Mouse (Mus musculus): Measurements from ENCODE around the gene Ptprm.

Ptprm gene

DNA sequence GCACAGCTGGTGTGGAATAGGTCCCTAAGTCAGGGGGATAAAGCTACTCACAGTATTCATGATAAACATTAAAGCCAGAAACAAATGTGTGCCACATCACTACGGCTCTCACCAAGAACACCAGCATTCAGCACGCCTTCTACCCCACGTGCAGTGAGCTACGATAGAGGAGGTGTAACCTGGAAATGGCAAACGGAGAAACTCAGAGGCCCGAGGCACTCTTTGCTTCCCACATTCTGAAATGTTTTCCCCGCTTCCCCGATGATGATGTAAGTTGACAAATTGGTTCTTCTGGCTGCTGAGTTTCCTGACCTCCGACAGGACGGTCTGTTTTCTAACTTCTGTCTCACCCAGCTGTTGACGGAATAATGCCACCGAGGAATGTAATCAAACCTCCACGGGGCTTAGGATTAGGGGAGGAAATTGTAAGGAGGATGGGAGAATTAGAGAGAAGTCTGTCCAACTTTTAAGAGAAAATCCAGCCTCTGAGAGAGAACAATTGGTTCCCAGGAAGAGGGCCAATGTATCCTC lies 72.6 kb downstream of the Ptprm start:
- DNase-seq (ENCODE audit: low spot score): no peak

DNA sequence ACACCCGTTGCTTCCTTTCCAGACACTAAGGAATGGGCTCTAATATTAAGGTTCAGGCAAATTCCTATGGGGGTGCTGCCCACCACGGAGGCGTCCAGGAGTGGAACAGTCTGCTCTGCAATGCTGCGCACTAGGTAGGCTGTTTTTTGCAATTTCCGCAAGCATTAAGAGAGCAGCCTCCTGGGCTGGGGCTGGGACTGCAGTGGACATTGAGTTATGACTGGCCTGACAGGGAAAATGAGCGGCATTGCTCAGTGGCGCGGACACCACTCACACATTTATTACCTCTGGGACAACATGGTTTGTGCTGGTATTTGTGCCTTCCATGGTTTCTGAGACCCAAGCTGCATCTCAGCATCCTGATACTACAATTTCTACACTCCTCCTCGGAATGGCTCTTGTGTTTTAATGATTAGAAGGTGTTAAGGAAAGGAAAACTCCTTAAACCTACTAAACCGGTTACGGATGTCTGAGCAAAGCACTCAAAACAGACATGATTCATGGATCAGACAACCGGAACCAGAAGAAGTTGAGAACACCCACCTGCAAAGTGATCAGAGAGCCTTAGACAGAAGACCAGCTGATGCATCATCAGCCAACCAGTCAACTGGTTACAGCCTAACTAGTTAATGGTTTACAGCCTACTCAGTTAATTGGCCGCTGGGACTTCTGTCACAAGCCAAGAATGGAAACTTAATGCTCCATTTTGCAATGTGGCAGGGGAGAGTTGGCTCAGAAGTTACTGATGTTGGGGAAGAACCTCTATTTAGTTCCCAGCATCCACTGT lies 76.9 kb downstream of the Ptprm start:
- no peak for DNase-seq (ENCODE audit: low spot score)

GRCm38 (mm10) chr17:67274531-67275094 lies 79.6 kb downstream of the Ptprm start:
- DNase-seq (ENCODE audit: low spot score): no peak

DNA sequence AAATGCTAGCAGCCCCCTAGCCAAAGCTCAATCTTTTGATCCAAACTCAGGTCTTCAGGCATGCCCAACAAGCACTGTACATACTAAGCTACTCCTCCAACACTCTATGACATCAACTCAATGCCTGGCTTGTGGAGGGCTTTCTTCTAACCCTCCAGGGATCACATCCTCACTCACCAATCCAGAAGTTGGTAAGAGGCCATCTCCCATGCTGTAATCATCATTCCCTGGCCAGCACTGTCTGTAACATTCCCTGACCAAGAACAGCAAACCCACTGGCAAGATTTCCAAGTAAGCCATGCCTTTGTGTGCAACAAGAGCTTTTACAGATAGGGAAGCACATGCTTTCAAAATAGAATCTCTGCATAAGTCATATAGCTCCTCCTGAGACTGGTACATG lies 81.3 kb downstream of the Ptprm start:
- no peak for DNase-seq (ENCODE audit: low spot score)

GRCm38 (mm10) chr17:67268475-67269080 lies 85.7 kb downstream of the Ptprm start:
- DNase-seq (ENCODE audit: low spot score): no peak

GRCm38 (mm10) chr17:67266270-67266669 lies 88.0 kb downstream of the Ptprm start:
- DNase-seq (ENCODE audit: low spot score): no peak

GRCm38 (mm10) chr17:67265520-67265919 lies 88.7 kb downstream of the Ptprm start:
- DNase-seq (ENCODE audit: low spot score): no peak

DNA sequence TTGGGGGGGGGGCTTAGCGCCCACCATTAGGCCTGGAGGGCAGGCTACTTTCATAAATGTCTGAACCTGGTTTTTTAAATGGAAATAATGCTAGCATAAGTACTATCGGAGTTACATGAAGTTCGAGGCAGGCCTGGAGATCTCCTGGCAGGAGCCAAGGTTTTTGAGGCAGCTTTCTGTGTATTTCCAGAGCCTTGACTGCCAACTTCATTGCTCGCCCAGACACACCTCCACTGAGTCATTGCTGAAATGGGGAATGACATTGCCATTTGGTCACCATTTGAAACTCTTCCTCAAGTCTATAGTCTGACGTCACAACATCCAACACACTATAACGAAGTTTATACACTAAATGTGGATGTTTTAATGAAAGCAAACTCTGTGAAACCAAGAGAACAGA lies 89.5 kb downstream of the Ptprm start:
- no peak for DNase-seq (ENCODE audit: low spot score)

- no peak for DNase-seq (ENCODE audit: low spot score)
Observed at GRCm38 (mm10) chr17:67263024-67263423, 91.2 kb downstream of the Ptprm start.

- DNase-seq (ENCODE audit: low spot score): no peak
Observed at GRCm38 (mm10) chr17:67260016-67260415, 94.2 kb downstream of the Ptprm start.

GRCm38 (mm10) chr17:67257780-67258179 lies 96.5 kb downstream of the Ptprm start:
- no peak for DNase-seq (ENCODE audit: low spot score)

- DNase-seq (ENCODE audit: low spot score): no peak
Observed at GRCm38 (mm10) chr17:67256171-67256570, 98.1 kb downstream of the Ptprm start.

DNA sequence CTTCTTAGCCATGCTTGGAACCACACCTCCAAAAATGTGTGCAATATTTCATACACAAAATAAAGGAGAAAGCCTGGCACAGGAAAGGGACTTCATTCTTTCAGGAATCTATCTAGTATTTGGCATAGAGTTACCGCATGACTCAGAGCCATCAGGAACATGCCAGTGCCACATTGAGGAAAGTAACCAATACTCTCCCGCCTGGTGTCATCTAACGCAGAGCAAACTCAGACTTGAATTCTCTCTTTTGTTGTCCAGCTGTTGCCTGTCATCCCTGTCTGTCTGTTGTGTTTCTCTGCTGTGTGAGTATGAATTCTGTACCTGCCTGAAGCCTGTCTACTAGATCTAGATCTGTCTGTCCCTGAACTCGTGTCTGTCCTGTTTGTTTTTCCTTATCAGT lies 100.8 kb downstream of the Ptprm start:
- DNase-seq (ENCODE audit: low spot score): no peak

DNA sequence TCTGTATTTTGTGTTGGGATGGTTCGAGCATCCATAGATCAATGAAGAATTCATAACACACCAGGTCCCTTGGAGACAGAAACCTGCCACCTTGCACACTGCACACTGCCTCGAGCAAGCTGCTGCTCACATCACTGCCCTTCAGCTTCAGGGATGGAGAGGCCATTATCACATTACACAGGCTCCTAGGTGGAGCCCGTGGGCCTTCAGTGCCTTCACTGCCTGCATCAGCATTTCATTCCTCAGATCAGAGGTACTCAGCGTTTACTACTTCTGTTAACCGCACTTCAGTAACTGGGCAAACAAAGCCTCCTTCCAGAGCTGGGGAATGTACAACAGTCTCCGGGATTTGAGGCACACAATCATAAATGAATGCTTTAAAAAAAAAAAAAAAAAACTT lies 101.3 kb downstream of the Ptprm start:
- no peak for DNase-seq (ENCODE audit: low spot score)

GRCm38 (mm10) chr17:67245273-67245875 lies 108.9 kb downstream of the Ptprm start:
- DNase-seq (ENCODE audit: low spot score): no peak

GRCm38 (mm10) chr17:67242774-67243495 lies 111.3 kb downstream of the Ptprm start:
- DNase-seq (ENCODE audit: low spot score): no peak

- DNase-seq (ENCODE audit: low spot score): no peak
Observed at GRCm38 (mm10) chr17:67241951-67242773, 112.1 kb downstream of the Ptprm start.

DNA sequence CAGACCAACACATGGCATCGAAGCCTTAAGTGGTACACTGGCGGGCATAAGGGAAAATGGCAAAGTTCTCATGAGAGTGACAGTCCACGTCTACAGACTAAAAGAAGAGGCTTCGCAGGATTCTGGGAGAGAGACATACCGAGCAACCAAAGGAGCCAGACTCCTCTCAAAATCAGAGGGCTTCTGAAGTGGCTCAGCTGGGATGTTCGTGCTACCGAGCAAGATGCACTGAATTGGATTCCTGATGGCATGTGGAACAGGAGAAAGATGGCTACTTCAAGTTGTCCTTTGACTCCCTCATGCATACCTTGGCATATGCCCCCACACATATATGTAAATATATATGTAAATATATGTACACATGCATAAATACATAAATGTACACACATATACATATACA lies 115.4 kb downstream of the Ptprm start:
- no peak for DNase-seq (ENCODE audit: low spot score)

DNA sequence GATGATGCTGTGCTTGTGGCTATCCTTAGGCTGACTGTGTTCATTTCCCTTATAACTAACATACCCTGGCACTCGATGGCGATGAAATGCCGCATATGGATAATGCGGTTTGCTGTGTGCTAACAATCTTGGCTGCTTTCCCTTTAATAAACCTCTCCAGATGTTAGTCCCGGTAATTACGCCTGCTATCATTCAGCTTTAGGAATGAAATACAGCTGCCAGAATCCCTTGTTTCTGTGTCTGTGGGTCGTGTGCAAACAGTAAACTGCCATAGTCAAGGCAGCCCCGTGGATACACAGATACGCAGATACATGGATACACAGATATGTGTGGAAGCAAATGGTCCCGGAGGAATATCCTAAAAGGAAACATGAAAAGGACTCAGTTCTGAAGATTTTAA lies 116.8 kb downstream of the Ptprm start:
- DNase-seq (ENCODE audit: low spot score): no peak

GRCm38 (mm10) chr17:67233063-67233462 lies 121.2 kb downstream of the Ptprm start:
- DNase-seq (ENCODE audit: low spot score): no peak

DNA sequence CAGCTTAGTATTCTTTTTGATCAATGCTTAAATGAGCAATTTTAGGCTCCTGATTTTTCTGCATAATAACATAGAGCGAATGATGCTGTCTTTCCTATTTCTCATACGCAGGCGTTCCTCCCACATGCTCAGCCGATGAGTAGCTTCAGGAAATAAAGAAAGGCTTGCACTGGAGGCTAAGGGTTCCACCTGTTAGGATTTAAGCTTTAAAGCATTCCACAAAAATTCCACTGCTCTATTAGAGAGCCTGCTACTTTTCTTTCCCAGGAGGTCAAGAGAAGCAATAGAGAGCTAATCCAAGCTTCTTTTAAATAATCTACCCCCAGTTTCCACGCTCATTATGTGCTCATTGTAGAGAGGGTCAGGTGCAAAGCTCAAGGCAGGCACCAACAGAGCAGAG lies 127.3 kb downstream of the Ptprm start:
- DNase-seq (ENCODE audit: low spot score): no peak
